Mouse (Mus musculus): ENCODE results near the gene Acin1. TPM values are rescaled to one million over a fixed set of nuclear protein-coding genes. Genes with fewer than 3 reads are reported as not detected.

Acin1 gene
- polyA plus RNA-seq, 1 experiment from 2014 or later = 150 TPM

DNA sequence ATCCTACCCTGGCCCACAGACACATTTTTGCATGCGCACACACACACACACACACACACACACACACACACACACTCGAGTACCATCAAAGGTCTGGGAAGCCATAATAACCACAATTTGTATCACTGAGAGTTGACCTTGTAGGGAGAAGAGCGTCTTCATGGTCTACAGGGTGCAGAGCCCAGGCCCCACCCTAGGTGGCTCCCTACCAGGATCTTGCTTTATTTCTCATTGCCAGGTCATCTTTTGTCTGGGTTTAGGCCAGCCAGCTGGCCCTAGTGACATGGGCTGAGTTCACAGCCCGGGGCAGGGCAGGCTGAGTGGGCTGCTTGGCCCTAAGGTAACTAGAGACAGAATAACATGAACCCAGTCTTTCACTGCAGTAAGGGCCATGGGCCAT, 52.5 kb downstream of the Acin1 start:
- WGBS = 84% methylated on average over 4 of the region's 4 CpGs
- H3K4me3 ChIP-seq = no peak overlapping the region
- H3K36me3 ChIP-seq (replicated peaks) = peaks cover 97% of the 10 kb centered on the region
- no peaks in the 10 kb centered on the region for H3K27me3 ChIP-seq (replicated peaks; ENCODE audit: low read depth, poor library complexity, severe bottlenecking)
- H3K27ac ChIP-seq (replicated peaks) = no peak overlapping the region
- DNase-seq (ENCODE audit: low spot score) = no peak
- peaks cover 6% of the 10 kb centered on the region for H3K4me1 ChIP-seq
- H3K9me3 ChIP-seq = no peaks in the 10 kb centered on the region

DNA sequence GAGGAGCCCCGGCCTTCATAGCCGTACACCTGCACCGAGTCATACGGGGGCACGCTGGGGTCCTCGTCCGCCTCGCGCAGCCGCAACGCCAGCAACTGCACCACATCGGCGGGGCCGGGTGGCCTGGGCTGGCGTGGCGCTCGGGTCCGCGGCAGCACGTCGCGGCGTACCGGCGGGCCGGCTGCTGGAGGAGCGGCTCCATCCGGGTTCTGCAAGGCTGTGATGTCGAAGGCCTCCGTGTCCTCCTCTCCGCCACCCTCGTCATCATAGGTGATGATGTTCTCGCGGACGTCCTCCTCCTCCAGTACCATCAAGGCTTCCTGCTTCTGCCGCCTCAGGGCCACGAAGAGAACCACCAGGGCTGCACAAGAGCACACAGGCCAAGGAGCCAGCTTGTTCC, 54.5 kb downstream of the Acin1 start:
- DNase-seq (ENCODE audit: low spot score) = no peak
- H3K4me3 ChIP-seq = no peak overlapping the region
- H3K36me3 ChIP-seq (replicated peaks) = peaks cover 78% of the 10 kb centered on the region
- no peaks in the 10 kb centered on the region for H3K4me1 ChIP-seq
- H3K27ac ChIP-seq (replicated peaks) = no peak overlapping the region
- H3K27me3 ChIP-seq (replicated peaks; ENCODE audit: low read depth, poor library complexity, severe bottlenecking) = no peaks in the 10 kb centered on the region
- no peaks in the 10 kb centered on the region for H3K9me3 ChIP-seq
- WGBS = 92% methylated on average over 37 of the region's 37 CpGs

DNA sequence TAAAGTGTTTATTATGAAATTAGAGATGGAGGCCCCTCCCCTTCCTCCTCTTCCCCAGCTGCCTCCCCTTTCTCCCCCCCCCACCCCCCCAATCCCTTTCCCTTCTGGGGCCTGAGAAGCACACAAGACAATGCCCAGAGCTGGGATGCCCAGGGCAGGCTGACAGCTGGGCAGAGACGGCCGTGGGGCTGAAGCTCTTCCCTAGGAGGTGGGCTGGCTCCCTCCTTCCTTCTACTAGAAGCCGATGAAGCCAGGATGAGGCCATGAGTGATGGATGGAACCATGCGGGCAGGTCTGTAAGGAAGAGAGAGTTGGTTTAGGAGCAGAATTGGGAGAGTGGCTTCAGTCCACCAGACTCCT, 55.5 kb downstream of the Acin1 start:
- 70% methylated on average over 4 of the region's 4 CpGs for WGBS
- no peak overlapping the region for H3K27ac ChIP-seq (replicated peaks)
- peaks cover 68% of the 10 kb centered on the region for H3K36me3 ChIP-seq (replicated peaks)

DNA sequence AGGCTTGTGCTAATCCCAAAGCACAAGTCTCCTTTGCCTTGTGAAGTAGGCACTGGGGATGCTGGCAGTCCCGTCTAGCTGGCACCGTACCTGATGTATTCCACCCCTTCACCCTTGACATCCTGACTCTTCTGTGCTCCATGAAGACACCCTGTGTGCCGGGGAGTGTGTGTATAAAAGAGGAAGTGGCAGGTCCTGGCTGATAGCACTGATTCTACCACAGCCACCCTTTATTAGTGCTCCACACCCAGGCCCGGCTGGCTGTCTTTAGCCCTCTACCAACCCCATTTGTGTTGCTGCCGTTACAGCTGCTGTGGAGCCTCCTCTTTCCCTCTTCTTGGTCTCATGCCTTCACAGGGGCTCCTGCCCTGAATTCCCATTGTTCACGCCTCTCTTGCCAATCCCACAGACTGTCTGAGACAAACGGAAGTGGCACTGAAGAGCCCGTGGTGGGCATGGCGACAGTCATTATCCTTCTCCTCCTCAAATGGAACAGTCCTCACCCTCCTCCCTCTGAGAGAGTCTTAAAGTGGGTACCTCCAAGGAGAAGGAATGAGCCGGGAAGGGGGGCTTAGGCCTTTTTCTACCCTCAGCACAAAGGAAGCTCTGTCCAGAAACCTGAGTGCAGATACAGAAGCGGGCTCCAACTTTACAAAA, 56.0 kb downstream of the Acin1 start:
- no peaks in the 10 kb centered on the region for H3K9me3 ChIP-seq
- no peak overlapping the region for H3K27ac ChIP-seq (replicated peaks)
- 74% methylated on average over 11 of the region's 11 CpGs for WGBS
- H3K27me3 ChIP-seq (replicated peaks; ENCODE audit: low read depth, poor library complexity, severe bottlenecking) = no peaks in the 10 kb centered on the region
- peaks cover 63% of the 10 kb centered on the region for H3K36me3 ChIP-seq (replicated peaks)
- H3K4me1 ChIP-seq = peaks cover 2% of the 10 kb centered on the region; the same call in 1 of the 2 replicates
- no peak overlapping the region for H3K4me3 ChIP-seq
- no peak for DNase-seq (ENCODE audit: low spot score)

More for the DNA sequence above, 55.5 kb downstream of the Acin1 start:
- Histone ChIP-seq H3K4me1 (no peaks in the 10 kb centered on the region), H3K4me3 (no peak overlapping the region), H3K9me3 (no peaks in the 10 kb centered on the region), H3K27me3 (replicated peaks; ENCODE audit: low read depth, poor library complexity, severe bottlenecking) (no peaks in the 10 kb centered on the region)
- DNase-seq (ENCODE audit: low spot score) = no peak

DNA sequence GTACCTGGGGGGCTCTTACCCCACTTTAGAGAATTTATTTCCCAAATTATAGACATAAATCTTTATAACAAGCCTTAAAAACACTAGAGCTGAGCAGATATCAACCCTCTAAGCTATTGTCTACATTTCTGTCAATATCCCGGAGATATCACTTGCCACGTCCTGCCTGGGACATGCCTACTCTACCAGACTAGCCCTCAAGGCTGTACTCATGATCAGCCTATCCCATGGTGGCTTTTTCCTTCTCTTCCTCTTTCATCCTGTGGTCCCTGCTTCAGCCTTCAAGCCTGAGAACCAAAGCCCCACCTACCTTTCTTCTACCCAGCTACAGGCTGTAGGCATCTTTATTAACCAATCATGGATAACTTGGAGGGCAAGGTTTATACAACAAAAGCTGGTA, 56.9 kb downstream of the Acin1 start:
- WGBS = 89% methylated on average over 2 of the region's 2 CpGs
- Histone ChIP-seq H3K27me3 (replicated peaks; ENCODE audit: low read depth, poor library complexity, severe bottlenecking) (0 out of 2 replicates have a peak, but pooled peaks cover 5% of the 10 kb centered on the region), H3K4me1 (peaks cover 5% of the 10 kb centered on the region), H3K4me3 (no peak overlapping the region), H3K27ac (replicated peaks) (no peak overlapping the region), H3K36me3 (replicated peaks) (peaks cover 55% of the 10 kb centered on the region), H3K9me3 (no peaks in the 10 kb centered on the region)
- no peak for DNase-seq (ENCODE audit: low spot score)

DNA sequence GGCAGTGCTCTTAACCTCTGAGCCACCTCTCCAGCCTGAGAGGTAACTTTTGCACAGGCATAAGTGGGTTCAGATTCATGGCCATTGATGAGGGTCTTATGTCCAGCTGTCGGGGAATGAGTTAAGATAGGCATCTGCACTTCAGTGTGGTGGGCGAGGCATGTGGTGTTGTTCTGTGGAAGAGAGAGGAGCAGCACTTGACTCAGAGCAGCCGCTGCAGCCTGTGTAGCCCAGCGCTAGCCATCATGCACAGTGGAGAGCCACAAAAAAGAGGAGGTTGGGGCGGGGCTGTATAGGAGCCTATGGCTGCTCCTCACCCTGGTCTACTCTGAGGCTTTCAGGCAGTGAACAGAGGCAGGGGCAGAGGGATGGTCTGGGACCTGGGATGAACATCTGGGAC, 58.6 kb downstream of the Acin1 start:
- DNase-seq (ENCODE audit: low spot score) = no peak
- Histone ChIP-seq H3K27me3 (replicated peaks; ENCODE audit: low read depth, poor library complexity, severe bottlenecking) (0 out of 2 replicates have a peak, but pooled peaks cover 5% of the 10 kb centered on the region), H3K36me3 (replicated peaks) (peaks cover 38% of the 10 kb centered on the region), H3K4me1 (peaks cover 11% of the 10 kb centered on the region), H3K4me3 (no peak overlapping the region), H3K27ac (replicated peaks) (no peak overlapping the region), H3K9me3 (no peaks in the 10 kb centered on the region)
- 75% methylated on average over 5 of the region's 5 CpGs for WGBS

DNA sequence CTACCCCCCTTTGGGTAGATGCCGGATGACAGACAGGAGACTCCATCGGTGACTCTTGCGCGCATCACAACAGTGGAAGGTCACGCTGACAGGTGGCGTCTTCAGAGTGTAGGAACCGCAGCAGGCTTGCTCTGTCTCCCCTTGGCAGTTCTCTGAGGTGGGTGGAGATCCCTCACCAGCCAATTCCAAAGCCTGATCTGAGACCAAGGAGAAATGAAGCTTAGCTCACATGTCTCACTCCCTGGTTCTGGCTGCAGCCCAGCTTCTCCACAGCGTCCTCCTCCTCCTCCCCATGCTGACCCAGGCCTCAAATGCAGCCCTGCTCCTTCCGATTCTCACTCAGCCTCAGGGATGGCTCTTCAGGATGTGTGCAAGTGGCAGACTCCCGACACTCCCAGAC, 61.8 kb downstream of the Acin1 start:
- 50% methylated on average over 10 of the region's 10 CpGs for WGBS
- peaks cover 11% of the 10 kb centered on the region for H3K4me1 ChIP-seq
- peaks cover 7% of the 10 kb centered on the region for H3K36me3 ChIP-seq (replicated peaks)
- DNase-seq (ENCODE audit: low spot score) = no peak
- H3K4me3 ChIP-seq = no peak overlapping the region
- no peaks in the 10 kb centered on the region for H3K9me3 ChIP-seq
- H3K27me3 ChIP-seq (replicated peaks; ENCODE audit: low read depth, poor library complexity, severe bottlenecking) = 0 out of 2 replicates have a peak, but pooled peaks cover 5% of the 10 kb centered on the region
- no peak overlapping the region; the same call in 1 of the 2 replicates for H3K27ac ChIP-seq (replicated peaks)

DNA sequence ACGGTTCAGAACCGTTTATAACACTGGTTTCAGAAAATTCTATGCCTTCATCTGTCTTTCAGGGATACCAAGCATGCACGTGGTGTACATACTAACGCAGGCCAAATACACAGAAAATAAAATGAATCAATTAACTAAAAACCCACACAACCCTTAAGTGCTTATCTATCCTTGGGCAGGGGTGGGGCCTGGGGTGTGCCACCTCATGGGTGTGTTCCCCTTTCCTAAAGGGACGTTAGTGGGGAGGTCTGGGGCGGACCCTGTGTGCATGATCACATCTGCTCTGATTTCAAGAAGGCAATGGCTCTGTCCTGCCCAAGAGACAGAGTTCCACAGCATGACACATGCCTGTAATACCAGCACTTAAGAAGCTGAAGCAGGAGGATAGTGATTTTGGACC, 63.4 kb downstream of the Acin1 start:
- WGBS = 86% methylated on average over 6 of the region's 6 CpGs
- Histone ChIP-seq H3K9me3 (no peaks in the 10 kb centered on the region), H3K36me3 (replicated peaks) (no peaks in the 10 kb centered on the region), H3K27ac (replicated peaks) (no peak overlapping the region), H3K4me3 (no peak overlapping the region), H3K4me1 (peaks cover 11% of the 10 kb centered on the region), H3K27me3 (replicated peaks; ENCODE audit: low read depth, poor library complexity, severe bottlenecking) (0 out of 2 replicates have a peak, but pooled peaks cover 5% of the 10 kb centered on the region)
- DNase-seq (ENCODE audit: low spot score) = no peak

DNA sequence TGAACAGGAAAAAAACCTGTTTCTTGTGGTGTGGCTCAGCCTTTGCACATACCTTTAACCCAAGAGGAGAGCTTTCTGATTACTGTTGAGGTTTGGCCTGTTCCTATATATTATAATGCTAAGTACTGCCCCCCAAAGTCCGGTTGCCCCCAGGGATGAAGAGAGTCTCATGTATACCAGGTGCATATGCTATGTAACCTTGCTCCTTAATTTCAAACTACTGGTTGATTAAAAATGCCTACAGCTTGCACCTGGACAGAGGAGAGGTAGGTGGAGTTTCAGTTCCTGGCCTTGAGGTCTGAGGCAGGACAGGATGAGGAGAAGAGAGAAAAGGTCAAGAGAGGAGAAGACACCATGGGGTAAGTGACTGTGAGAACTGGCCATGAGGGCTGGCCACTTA, 65.6 kb downstream of the Acin1 start, which contains the start of gene Psmb11:
Gene Psmb11, plus strand, starts transcription at position 301 of the 400 bp plus-strand sequence.
- no peaks in the 10 kb centered on the region for H3K9me3 ChIP-seq
- peaks cover 21% of the 10 kb centered on the region for H3K4me1 ChIP-seq
- DNase-seq (ENCODE audit: low spot score) = no peak
- no peak within 1 kb of the TSS for H3K27ac ChIP-seq (replicated peaks)
- H3K27me3 ChIP-seq (replicated peaks; ENCODE audit: low read depth, poor library complexity, severe bottlenecking) = 0 out of 2 replicates have a peak, but pooled peaks cover 5% of the 10 kb centered on the region
- 89% methylated on average over 1 of the region's 1 CpGs for WGBS
- H3K4me3 ChIP-seq = no peak within 1 kb of the TSS
- H3K36me3 ChIP-seq (replicated peaks) = peaks cover 5% of the 10 kb centered on the region

DNA sequence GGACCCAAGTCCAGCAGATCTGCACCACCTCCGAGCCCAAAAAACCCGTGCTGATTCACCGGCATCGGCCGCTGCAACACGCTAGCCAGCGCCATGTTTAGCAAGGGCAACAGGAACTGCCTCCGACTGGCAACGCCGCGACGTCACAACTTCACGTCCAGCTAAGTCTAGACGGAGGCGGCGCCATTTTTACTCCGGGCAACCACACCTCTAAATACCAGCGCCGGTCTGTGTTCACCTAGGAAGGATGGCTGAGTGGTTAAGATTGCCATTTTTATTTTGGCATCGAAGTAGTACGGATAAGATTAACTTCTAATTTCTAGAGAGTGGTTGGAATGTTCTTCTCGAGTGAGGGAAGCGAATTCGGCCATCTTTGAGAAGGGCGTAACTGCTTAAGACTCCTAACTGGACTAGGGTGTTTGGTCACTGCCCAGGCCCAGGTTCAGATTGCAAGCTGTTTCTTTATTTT, 68.8 kb downstream of the Acin1 start, which contains the start of gene Psmb5:
Gene Psmb5, minus strand, starts transcription at position 126 of the 469 bp plus-strand sequence.
- WGBS = under 1% methylated on average over 25 of the region's 25 CpGs
- Histone ChIP-seq H3K4me1 (peaks cover 16% of the 10 kb centered on the region), H3K4me3 (peak within 1 kb of the TSS; percentile 94), H3K27me3 (replicated peaks; ENCODE audit: low read depth, poor library complexity, severe bottlenecking) (no peaks in the 10 kb centered on the region), H3K27ac (replicated peaks) (peak within 1 kb of the TSS; percentile 94), H3K9me3 (no peaks in the 10 kb centered on the region), H3K36me3 (replicated peaks) (peaks cover 35% of the 10 kb centered on the region)
- peak; percentile 92 for DNase-seq (ENCODE audit: low spot score)

DNA sequence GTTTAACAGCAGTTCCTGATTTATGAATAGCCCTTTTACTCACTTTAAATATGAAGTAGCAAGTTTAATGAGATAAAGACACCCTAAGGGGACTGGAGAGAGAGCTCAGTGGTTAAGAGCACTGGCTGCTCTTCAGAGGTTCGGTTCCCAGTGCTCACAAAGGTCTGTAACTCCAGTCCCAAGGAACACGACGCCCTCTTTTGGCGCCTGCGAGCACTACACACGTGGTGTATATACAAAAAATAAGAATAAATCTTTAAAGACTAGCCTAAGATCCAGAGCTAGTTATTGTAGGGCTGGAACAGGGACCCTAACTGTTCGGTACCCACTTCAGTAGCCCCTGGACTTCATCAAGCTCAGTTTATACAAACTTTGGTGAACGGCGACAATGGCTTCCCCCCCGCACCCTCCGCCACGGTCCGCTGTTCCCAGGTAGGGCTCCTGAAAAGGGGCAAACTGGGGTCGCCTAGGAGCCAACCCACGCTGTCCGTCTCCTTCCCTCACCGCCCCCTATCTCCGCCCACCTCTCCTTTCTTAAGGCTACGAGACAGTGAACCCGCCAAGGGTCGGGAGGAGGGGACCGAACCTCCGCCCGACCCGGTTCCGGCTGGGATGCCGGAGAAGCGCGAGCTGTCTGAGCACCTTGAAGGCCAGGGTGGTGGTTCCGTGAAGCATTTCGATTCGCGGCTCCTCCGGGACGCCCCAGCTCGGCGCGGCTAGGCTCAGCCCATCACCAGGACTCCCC, 69.4 kb downstream of the Acin1 start:
- peak overlapping the region; percentile 94 for H3K4me3 ChIP-seq
- peak; percentile 65 for DNase-seq (ENCODE audit: low spot score)
- peaks cover 16% of the 10 kb centered on the region for H3K4me1 ChIP-seq
- WGBS = 2% methylated on average over 38 of the region's 38 CpGs
- H3K27ac ChIP-seq (replicated peaks) = peak overlapping the region; percentile 94
- H3K36me3 ChIP-seq (replicated peaks) = peaks cover 41% of the 10 kb centered on the region
- no peaks in the 10 kb centered on the region for H3K27me3 ChIP-seq (replicated peaks; ENCODE audit: low read depth, poor library complexity, severe bottlenecking)
- no peaks in the 10 kb centered on the region for H3K9me3 ChIP-seq

DNA sequence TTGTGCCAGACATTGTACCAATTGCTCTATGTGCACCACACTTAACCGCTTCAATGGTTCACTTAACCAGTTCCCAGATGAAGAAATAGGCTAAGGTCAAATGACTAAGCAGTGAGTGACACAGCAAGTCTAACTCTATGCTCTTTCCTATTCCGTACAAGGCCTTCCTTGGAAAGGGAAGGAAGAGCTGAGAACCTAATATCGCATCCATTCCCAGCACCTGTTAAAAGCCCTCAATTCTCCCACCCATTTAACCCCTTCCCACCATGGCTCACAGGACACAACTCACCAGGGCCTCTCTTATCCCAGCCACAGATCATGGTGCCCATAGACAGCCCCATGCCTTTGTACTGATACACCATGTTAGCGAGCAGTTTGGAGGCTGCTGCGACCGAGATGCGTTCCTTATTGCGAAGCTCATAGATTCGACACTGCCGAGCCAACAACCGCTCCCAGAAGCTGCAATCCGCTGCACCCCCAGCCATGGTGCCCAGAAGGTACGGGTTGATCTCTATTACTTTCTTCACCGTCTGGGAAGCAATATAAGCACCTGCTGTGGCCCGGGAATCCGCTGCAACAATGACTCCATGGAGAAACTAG, 70.4 kb downstream of the Acin1 start:
- H3K4me3 ChIP-seq = peak overlapping the region; percentile 94; the same call in 1 of the 2 replicates
- no peak for DNase-seq (ENCODE audit: low spot score)

More for the DNA sequence above, 70.4 kb downstream of the Acin1 start:
- H3K4me1 ChIP-seq = peaks cover 16% of the 10 kb centered on the region
- no peaks in the 10 kb centered on the region for H3K9me3 ChIP-seq
- H3K27ac ChIP-seq (replicated peaks) = no peak overlapping the region
- no peaks in the 10 kb centered on the region for H3K27me3 ChIP-seq (replicated peaks; ENCODE audit: low read depth, poor library complexity, severe bottlenecking)
- 93% methylated on average over 16 of the region's 16 CpGs for WGBS
- H3K36me3 ChIP-seq (replicated peaks) = peaks cover 49% of the 10 kb centered on the region

All from embryonic facial prominence, embryonic 10.5 days (tissue).